Mouse (Mus musculus): ENCODE results near the gene Mrvi1. TPM values are rescaled to one million over a fixed set of nuclear protein-coding genes. Genes with fewer than 3 reads are reported as not detected.

Gene Mrvi1
- polyA plus RNA-seq, 3 experiments from 2014 or later: 0.46 to 0.87 TPM; not detected in 1

- ATAC-seq: no peak
Measured at GRCm38 (mm10) chr7:110981036-110981435, 1.2 kb downstream of the Mrvi1 start.

DNA sequence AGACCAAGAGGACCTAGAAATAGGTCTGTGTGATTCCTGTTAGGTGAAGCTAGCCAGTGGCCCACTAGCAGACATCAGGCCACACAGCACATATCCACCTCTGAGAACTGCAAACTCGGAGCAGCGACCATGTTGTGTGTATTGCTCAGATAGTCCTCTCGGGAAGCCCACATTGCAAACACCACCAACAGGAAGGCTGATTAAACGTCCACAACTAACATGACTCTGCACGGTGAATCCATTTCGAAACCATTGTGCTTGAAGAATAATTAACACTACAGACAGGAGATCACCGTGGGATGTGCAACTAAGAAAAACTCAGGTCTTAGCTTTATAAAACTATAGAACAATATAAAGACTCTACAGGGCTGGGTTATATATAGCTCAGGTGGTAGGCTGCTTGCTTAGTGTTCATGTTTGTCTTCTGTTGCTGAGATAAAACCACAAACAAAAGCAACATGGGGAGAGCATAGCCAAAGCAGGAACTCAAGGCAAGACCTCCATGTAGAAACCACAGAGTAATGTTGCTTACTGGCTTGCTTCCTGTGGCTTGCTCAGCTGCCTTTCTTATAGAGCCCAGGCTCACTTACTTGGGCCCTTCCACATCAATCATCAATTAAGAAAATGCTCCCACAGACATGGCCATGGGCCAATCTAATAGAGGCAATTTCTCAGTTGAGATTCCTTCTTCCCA is 4.4 kb downstream of the Mrvi1 start:
- ATAC-seq: peak; percentile 69

DNA sequence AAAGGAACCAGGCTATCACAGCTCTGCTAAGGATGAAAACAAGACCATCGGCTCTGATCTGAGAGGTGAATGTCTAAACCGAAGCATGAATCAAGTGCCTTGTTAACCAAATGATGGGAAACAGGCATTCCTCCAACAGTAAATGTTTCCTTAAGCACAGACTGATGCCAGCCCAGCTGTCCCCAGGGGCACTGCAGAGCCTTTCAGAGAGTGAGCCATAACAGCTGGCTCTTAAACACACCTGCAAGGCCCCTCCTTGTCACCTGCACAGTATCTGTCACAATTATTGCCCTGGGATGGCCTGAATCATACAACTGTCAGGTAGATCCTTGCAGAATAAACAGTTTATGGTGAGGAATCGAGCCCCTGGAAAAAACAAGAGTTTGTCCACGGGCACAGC is 8.8 kb downstream of the Mrvi1 start:
- no peak for ATAC-seq

DNA sequence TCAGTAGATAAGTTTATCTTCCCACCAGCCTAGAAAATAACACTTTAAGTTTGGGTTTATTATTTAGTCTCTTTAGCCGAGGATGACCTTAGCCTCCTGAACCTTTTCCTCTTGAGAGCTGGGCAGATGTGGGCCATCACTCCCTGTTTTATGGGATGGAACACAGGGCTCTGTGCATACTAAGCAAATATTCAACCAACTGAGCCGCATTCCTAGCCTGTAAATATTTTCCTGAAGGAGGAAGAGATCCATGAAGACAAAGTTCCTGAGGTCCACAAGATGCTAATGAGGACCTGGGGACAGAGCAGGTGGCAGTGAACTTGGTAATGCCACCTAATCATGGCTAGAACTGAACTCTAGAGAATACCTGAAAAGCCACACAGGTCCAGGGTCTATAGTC is 9.5 kb downstream of the Mrvi1 start:
- no peak for ATAC-seq

DNA sequence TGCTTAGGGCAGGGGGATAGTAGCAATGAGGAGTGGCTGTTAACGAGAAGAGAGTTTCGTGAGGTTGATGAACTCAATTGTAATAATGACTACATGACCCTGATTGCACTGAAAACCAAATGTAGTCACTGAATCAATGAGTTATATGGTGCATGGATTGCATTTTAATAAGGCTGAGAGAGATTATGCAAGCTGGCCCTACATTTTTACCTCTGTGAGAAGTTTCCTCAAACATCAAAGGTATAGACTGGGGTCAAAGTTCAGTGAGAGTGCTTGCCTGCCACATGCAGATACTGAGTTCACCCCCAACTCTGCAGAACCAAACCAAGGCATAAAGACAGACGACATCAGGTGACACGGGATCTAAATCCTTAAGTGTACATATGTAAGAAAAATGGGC is 14.9 kb downstream of the Mrvi1 start:
- no peak for ATAC-seq

- ATAC-seq: no peak
Measured at GRCm38 (mm10) chr7:110966853-110967252, 15.4 kb downstream of the Mrvi1 start.

GRCm38 (mm10) chr7:110965387-110965786 is 16.9 kb downstream of the Mrvi1 start:
- peak; percentile 78 for ATAC-seq

DNA sequence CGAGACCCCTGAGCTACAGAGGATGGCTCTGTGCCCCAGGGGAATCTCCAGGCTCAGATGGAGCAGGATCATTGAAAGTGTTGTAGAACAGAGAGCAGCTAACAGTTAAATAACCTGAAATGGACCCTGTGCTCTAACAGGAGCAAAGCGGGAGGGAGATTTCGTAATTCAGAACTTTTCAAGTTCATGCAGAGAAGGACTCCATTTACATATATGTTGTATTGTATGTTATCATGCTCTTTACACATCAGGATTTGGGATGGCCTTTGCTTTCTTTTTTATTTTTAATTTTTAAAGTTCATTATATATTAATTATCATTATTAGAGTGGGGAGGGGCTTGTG is 18.6 kb downstream of the Mrvi1 start:
- ATAC-seq: no peak

GRCm38 (mm10) chr7:110962943-110963654 is 19.2 kb downstream of the Mrvi1 start:
- ATAC-seq: no peak

DNA sequence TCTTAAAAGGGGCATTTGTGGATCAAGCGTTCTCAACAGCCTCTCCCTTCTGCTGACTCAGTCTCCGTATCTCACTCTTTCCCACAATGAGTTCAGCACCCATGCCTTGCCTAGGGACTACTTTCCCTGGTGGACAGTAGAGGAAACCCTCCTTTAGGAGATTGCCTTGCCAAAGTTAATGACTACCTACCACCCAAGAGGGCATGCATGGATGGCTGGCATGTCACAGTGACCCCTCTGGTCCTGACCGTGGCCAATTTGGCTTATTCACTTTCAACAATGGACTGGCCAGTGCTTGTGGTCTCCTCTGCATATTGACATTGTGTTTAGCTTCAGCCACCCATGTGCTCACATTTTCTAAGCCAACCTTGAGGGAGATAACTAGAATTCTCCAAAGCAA is 19.8 kb downstream of the Mrvi1 start:
- ATAC-seq: no peak

- peak; percentile 79 for ATAC-seq
Measured at GRCm38 (mm10) chr7:110956422-110957170, 25.7 kb downstream of the Mrvi1 start.

- no peak for ATAC-seq
Measured at GRCm38 (mm10) chr7:110955576-110955975, 26.7 kb downstream of the Mrvi1 start.

GRCm38 (mm10) chr7:110954072-110954858 is 28.0 kb downstream of the Mrvi1 start:
- no peak for ATAC-seq

GRCm38 (mm10) chr7:110953210-110953609 is 29.1 kb downstream of the Mrvi1 start:
- ATAC-seq: peak; percentile 36

DNA sequence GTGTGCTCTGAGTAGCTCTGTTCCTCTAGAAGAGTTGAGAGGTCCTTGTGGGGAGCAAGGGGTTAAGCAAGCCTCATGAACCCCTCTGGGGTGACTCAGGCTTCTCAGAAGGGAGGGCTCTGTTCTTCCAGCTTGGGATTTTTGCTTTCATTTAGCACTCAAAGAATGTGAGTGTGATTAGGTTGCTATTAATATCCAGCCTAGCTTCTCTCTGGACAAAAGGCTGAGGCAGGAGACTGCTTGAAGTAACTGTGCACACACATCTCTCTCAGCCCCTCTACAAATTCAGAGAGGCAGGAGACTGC is 31.7 kb downstream of the Mrvi1 start:
- no peak for ATAC-seq

GRCm38 (mm10) chr7:110949785-110950620 is 32.3 kb downstream of the Mrvi1 start:
- ATAC-seq: no peak

DNA sequence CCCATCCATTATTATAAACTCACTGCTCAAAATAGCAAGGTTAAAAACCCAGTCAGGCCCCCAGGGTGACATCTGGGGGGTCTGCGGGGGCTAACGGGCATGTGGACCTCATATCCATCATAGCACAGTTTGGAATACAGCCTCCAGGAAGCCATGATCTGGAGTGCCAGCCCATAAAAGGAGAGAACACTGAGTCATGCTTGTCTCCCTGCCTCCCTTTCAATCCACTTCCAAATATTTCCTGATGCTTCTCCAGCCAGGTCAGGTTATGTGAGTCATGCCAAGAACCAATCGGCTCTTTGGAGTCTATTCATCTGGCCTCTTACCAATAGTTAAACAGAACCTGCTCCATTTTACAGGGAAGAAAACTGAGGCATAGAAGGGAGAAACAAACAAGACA is 33.7 kb downstream of the Mrvi1 start:
- ATAC-seq: no peak

GRCm38 (mm10) chr7:110947616-110948015 is 34.6 kb downstream of the Mrvi1 start:
- no peak for ATAC-seq

GRCm38 (mm10) chr7:110946731-110947130 is 35.5 kb downstream of the Mrvi1 start:
- peak; percentile 92 for ATAC-seq

DNA sequence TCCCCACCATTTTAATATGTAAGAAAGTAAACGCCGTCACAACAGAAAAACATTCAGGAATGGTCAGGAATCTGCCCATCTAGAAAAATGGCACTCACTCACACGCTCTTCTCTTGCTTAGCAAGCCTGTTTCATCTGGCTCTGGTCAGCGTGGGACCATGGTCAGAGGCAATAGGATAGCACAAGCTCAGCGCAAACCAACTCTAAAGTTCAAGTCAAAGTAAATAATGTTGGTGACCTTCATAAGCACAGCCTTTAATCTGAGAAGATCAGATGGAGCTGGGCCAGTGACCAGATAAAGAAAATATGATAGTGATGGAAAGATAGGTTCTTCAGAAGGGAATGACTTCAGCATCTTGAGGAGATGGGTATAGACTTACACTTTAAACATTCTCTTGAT is 37.9 kb downstream of the Mrvi1 start:
- ATAC-seq: no peak

- ATAC-seq: no peak
Measured at GRCm38 (mm10) chr7:110941701-110942530, 40.3 kb downstream of the Mrvi1 start.

Data from inflammation-experienced regulatory T-cells, adult 6 months (primary cell).